Mouse (Mus musculus) C2C12 (cell line): ENCODE measurements around the gene Ccdc194.

ENCODE experiments used
- CEBPB ChIP-seq: IDR thresholded peaks from one replicate; pipeline ENCODE4 v1.6.1; 2011; ENCODE audit warnings: low read depth, mild to moderate bottlenecking, control low read depth, moderate library complexity
- CTCF ChIP-seq: IDR thresholded peaks from one replicate; pipeline ENCODE4 v1.5.1; 2011; ENCODE audit not compliant: control insufficient read depth, insufficient read depth, insufficient read length
- MAX ChIP-seq: IDR thresholded peaks from one replicate; pipeline ENCODE4 v1.6.1; 2011; ENCODE audit warnings: mild to moderate bottlenecking, control low read depth
- USF1 ChIP-seq: IDR thresholded peaks from one replicate; pipeline ENCODE4 v1.6.1; 2011; ENCODE audit warnings: low read depth, mild to moderate bottlenecking, control low read depth, moderate library complexity

DNA sequence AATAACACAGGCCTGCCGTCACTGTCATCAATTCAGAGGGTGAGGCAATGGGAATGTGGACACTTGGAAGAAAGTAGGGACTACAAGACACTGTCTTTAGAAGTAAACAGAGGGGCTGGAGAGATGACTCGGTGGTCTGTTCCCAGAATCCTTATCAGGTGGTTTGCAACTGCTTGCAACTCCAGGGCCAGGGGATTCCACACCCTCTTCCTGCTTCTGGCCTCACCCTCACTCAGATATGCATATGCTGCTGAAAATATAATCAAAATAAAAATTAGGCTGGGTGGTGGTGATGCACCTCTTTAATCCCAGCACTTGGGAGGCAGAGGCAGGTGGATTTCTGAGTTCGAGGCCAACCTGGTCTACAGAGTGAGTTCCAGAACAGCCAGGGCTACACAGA, 34.6 kb upstream of the Ccdc194 start:
- TF ChIP-seq CTCF, result no peak
- no peak for TF ChIP-seq USF1
- no peak for TF ChIP-seq CEBPB
- TF ChIP-seq MAX, result no peak
